Mouse (Mus musculus): ENCODE results near the gene Lrrc2.

DNA sequence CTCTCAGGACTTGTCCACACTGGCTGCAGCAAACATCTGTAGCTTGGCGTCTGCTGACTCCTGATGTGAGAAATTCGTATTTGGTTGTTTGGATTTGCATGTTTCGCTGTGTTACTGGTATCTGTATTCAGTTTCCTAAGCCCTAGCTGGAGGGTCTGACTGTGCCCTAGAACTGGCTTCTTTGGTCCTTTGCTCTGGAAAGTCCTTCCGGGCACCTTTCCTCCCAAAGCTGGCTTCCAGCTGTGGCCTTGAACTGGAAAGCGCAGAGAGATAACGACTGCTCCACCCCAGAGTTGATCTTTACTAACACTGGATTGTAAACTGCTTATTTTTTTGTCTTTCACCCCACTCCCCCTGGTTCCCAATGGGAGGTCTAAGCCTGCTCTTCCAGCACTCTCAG lies 3.4 kb upstream of the Lrrc2 start:
- TF ChIP-seq NRF1 (IDR thresholded peaks at IDR 0.05; ENCODE audit: insufficient read depth, low read depth, low read length, poor library complexity, severe bottlenecking) (no peak), MAX (IDR thresholded peaks at IDR 0.05; ENCODE audit: low read length) (no peak), POLR2A (IDR thresholded peaks at IDR 0.05; ENCODE audit: control insufficient read depth in 1 of 2, insufficient read depth in 1 of 2, low read depth in 1 of 2, low read length in 2 of 2, poor library complexity in 1 of 2) (no peak), CTCF (IDR thresholded peaks at IDR 0.05 in 2 of 3, conservative IDR thresholded peaks at IDR 0.05 in 1 of 3; ENCODE audit: control insufficient read depth in 1 of 3, insufficient read depth in 1 of 3, low read depth in 2 of 3, low read length in 3 of 3, poor library complexity in 1 of 3, severe bottlenecking in 1 of 3) (no peak), TAL1 (IDR thresholded peaks at IDR 0.05; ENCODE audit: low read length) (no peak), USF1 (IDR thresholded peaks at IDR 0.05; ENCODE audit: low read depth, low read length) (no peak), MYC (IDR thresholded peaks at IDR 0.05; ENCODE audit: low read depth, low read length) (no peak), ZC3H11A (IDR thresholded peaks at IDR 0.05; ENCODE audit: low read depth, low read length) (no peak), MAFK (IDR thresholded peaks at IDR 0.05; ENCODE audit: borderline replicate concordance, low read depth, low read length) (no peak)

All from MEL (cell line).